Mouse (Mus musculus): ENCODE results near the gene Defa17. TPM values are rescaled to one million over a fixed set of nuclear protein-coding genes. Genes with fewer than 3 reads are reported as not detected.
"Not testable (repeated sequence)": the region's sequence is repeated elsewhere in the genome, so short reads cannot be mapped to it uniquely, and the experiment has no call there.

Defa17 gene
- not detected in 2 replicates for polyA plus RNA-seq (2016; fragmentation: Nextera tagmentation; extraction: Ambion mirVana)

DNA sequence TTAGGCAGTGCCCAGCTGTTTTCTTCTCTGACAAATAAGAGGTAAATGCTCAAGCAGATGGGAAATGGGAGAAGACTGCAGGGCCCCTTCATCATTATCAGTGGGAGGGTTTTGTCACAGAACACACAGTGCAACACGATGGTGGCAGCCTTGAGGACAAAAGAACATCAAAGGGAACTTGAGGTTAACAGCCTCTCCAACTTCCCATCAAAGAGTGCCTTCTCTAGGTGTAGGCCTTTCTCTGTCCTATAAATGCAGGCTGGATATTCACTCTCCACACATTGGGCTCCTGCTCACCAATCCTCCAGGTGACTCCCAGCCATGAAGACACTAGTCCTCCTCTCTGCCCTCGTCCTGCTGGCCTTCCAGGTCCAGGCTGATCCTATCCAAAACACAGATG lies at the start of gene Defa17:
TSS of gene Defa17 (plus strand) at position 301 of the 400 bp plus-strand sequence.
- not testable (repeated sequence) for H3K9ac ChIP-seq; ATAC-seq (ENCODE audit: insufficient number of reproducible peaks, low FRiP score); H3K9me3 ChIP-seq (replicated peaks); H3K27me3 ChIP-seq (replicated peaks); H3K4me3 ChIP-seq; H3K36me3 ChIP-seq; H3K4me1 ChIP-seq (replicated peaks); H3K4me2 ChIP-seq; H3K27ac ChIP-seq (ENCODE audit: poor library complexity, severe bottlenecking)
- 100% methylated on average over 1 of the region's 2 CpGs for WGBS

DNA sequence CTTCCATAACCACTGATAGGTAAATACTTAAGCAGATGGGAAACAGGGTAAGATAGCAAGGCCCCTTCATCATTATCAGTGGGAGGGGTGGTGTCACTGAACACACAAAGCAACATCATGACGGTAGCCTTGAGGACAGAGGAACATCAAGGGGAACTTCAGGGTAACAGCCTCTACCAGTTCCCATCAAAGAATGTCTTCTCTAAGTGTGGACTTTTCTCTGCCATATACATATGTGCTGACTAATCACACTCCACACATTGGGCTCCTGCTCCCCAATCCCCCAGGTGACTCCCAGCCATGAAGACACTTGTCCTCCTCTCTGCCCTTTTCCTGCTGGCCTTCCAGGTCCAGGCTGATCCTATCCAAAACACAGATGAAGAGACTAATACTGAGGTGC lies 37.7 kb upstream of the Defa17 start, which contains the start of gene Defa26:
TSS of gene Defa26 (plus strand) at position 301 of the 400 bp plus-strand sequence.
- ATAC-seq (ENCODE audit: insufficient number of reproducible peaks, low FRiP score); H3K36me3 ChIP-seq; H3K27ac ChIP-seq (ENCODE audit: poor library complexity, severe bottlenecking); H3K4me2 ChIP-seq; H3K4me1 ChIP-seq (replicated peaks); H3K9ac ChIP-seq; H3K27me3 ChIP-seq (replicated peaks); H3K4me3 ChIP-seq; H3K9me3 ChIP-seq (replicated peaks): not testable (repeated sequence)
- 70% methylated on average over 1 of the region's 1 CpGs for WGBS

DNA sequence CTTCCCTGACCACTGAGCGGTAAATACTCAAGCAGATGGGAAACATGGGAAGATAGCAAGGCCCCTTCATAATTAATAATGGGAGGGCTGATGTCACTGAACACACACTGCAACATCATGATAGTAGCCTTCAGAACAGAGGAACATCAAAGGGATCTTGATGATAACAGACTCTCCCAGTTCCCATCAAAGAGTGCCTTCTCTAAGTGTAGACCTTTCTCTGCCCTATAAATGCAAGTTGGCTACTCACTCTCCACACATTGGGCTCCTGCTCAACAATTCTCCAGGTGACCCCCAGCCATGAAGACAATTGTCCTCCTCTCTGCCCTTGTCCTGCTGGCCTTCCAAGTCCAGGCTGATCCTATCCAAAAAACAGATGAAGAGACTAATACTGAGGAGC lies 9.9 kb downstream of the Defa17 start, which contains the start of gene Defa34:
TSS of gene Defa34 (plus strand) at position 301 of the 400 bp plus-strand sequence.
- not testable (repeated sequence) for H3K27ac ChIP-seq (ENCODE audit: poor library complexity, severe bottlenecking); ATAC-seq (ENCODE audit: insufficient number of reproducible peaks, low FRiP score); H3K4me3 ChIP-seq; H3K27me3 ChIP-seq (replicated peaks); H3K4me2 ChIP-seq; H3K9me3 ChIP-seq (replicated peaks); H3K4me1 ChIP-seq (replicated peaks); H3K9ac ChIP-seq; H3K36me3 ChIP-seq
- WGBS: 62% methylated on average over 1 of the region's 1 CpGs

DNA sequence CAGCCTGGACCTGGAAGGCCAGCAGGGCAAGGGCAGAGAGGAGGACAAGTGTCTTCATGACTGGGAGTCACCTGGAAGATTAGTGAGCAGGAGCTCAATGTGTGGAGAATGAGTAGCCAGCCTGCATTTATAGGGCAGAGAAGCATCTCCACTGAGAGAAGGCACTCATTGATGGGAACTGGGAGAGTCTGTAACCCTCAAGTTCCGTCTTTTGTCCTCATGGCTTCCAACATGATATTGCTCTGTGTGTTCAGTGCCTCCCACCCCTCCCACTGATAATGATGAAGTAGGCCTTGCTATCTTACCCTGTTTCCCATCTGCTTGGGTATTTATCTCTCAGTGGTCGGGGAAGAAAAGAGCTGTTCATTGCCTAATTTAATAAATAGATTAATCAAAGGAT lies 48.0 kb downstream of the Defa17 start, which contains the start of gene AY761184:
TSS of gene AY761184 (minus strand) at position 101 of the 400 bp plus-strand sequence.
- not testable (repeated sequence) for H3K27me3 ChIP-seq (replicated peaks); ATAC-seq (ENCODE audit: insufficient number of reproducible peaks, low FRiP score); H3K4me1 ChIP-seq (replicated peaks); H3K9me3 ChIP-seq (replicated peaks); H3K4me2 ChIP-seq; H3K36me3 ChIP-seq; H3K9ac ChIP-seq; H3K27ac ChIP-seq (ENCODE audit: poor library complexity, severe bottlenecking); H3K4me3 ChIP-seq
- WGBS: 67% methylated on average over 2 of the region's 2 CpGs

Other genes starting within 250 kb of the Defa17 start
- gene Defa36, start 228.4 kb upstream of the Defa17 start, polyA plus RNA-seq (2016; fragmentation: Nextera tagmentation; extraction: Ambion mirVana): not detected in 2 replicates
- not detected in 2 replicates for gene Gm7849, start 199.2 kb upstream of the Defa17 start, polyA plus RNA-seq (2016; fragmentation: Nextera tagmentation; extraction: Ambion mirVana)
- gene Defa20, start 146.5 kb upstream of the Defa17 start, polyA plus RNA-seq (2016; fragmentation: Nextera tagmentation; extraction: Ambion mirVana): not detected in 2 replicates
- gene Defa32, start 126.7 kb upstream of the Defa17 start, polyA plus RNA-seq (2016; fragmentation: Nextera tagmentation; extraction: Ambion mirVana): not detected in 2 replicates
- gene Defa37, start 90.4 kb upstream of the Defa17 start, polyA plus RNA-seq (2016; fragmentation: Nextera tagmentation; extraction: Ambion mirVana): not detected in 2 replicates
- gene Defa28, start 72.8 kb upstream of the Defa17 start, polyA plus RNA-seq (2016; fragmentation: Nextera tagmentation; extraction: Ambion mirVana): not detected in 2 replicates
- gene Gm7861, start 61.3 kb upstream of the Defa17 start, polyA plus RNA-seq (2016; fragmentation: Nextera tagmentation; extraction: Ambion mirVana): not detected in 2 replicates
- gene Defa26, start 37.6 kb upstream of the Defa17 start, polyA plus RNA-seq (2016; fragmentation: Nextera tagmentation; extraction: Ambion mirVana): not detected in 2 replicates
- gene Defa34, start 10.0 kb downstream of the Defa17 start, polyA plus RNA-seq (2016; fragmentation: Nextera tagmentation; extraction: Ambion mirVana): not detected in 2 replicates
- gene AY761184, start 47.9 kb downstream of the Defa17 start, polyA plus RNA-seq (2016; fragmentation: Nextera tagmentation; extraction: Ambion mirVana): not detected in 2 replicates
- not detected in 2 replicates for gene Defa24, start 78.7 kb downstream of the Defa17 start, polyA plus RNA-seq (2016; fragmentation: Nextera tagmentation; extraction: Ambion mirVana)
- gene Defb50, start 167.8 kb downstream of the Defa17 start, polyA plus RNA-seq (2016; fragmentation: Nextera tagmentation; extraction: Ambion mirVana): not detected in 2 replicates
- not detected in 2 replicates for gene Defb2, start 184.1 kb downstream of the Defa17 start, polyA plus RNA-seq (2016; fragmentation: Nextera tagmentation; extraction: Ambion mirVana)
- not detected in 2 replicates for gene Defb10, start 203.1 kb downstream of the Defa17 start, polyA plus RNA-seq (2016; fragmentation: Nextera tagmentation; extraction: Ambion mirVana)
- gene Defb9, start 229.6 kb downstream of the Defa17 start, polyA plus RNA-seq (2016; fragmentation: Nextera tagmentation; extraction: Ambion mirVana): not detected in 2 replicates

All from heart, embryonic 12.5 days (tissue).